Mouse (Mus musculus) midbrain, embryonic 14.5 days (tissue): ENCODE data around the gene Slc4a8. TPM values are rescaled to one million over a fixed set of nuclear protein-coding genes. Genes with fewer than 3 reads are reported as not detected.
"Not testable (repeated sequence)": the region's sequence is repeated elsewhere in the genome, so short reads cannot be mapped to it uniquely, and the experiment has no call there.

Source experiments
- ATAC-seq: fragments of 200-750 bp; cut with Nextera tagmentation; 2 replicates; pipeline ENCODE4 v1.8.0; 2017; ENCODE audit warnings: moderate number of reproducible peaks, moderate library complexity; ENCODE audit not compliant: low FRiP score, low TSS enrichment
- DNase-seq: peaks from one replicate; pipeline ENCODE4 v3.0.0-alpha.2; 2015
- H3K27ac ChIP-seq: fragments of 300-500 bp; sonication (generic); replicated peaks from 2 replicates; pipeline ENCODE4 v1.5.1; 2014; ENCODE audit warnings: mild to moderate bottlenecking, low read depth, low read length, moderate library complexity
- H3K27me3 ChIP-seq: fragments of 300-500 bp; sonication (generic); 2 replicates; pipeline ENCODE4 v1.6.1; 2014; ENCODE audit warnings: low read length, control low read depth, mixed read lengths; ENCODE audit not compliant: control insufficient read depth, insufficient read depth
- H3K36me3 ChIP-seq: fragments of 300-500 bp; sonication (generic); 2 replicates; pipeline ENCODE4 v1.6.1; 2014; ENCODE audit warnings: low read length, control low read depth; ENCODE audit not compliant: control insufficient read depth, insufficient read depth
- H3K4me1 ChIP-seq: fragments of 300-500 bp; sonication (generic); 2 replicates; pipeline ENCODE4 v1.6.1; 2014; ENCODE audit warnings: mild to moderate bottlenecking, antibody characterized with exemption, low read length, control low read depth; ENCODE audit not compliant: control insufficient read depth, insufficient read depth
- H3K4me2 ChIP-seq: fragments of 300-500 bp; sonication (generic); 2 replicates; pipeline ENCODE4 v1.6.1; 2014; ENCODE audit warnings: mild to moderate bottlenecking, low read length, moderate library complexity
- H3K4me3 ChIP-seq: fragments of 300-500 bp; sonication (generic); replicated peaks from 2 replicates; pipeline ENCODE4 v1.5.1; 2014; ENCODE audit warnings: low read depth, low read length
- H3K9ac ChIP-seq: fragments of 300-500 bp; sonication (generic); replicated peaks from 2 replicates; pipeline ENCODE4 v1.6.1; 2014; ENCODE audit warnings: mild to moderate bottlenecking, low read length, moderate library complexity
- H3K9me3 ChIP-seq: fragments of 300-500 bp; sonication (generic); 2 replicates; pipeline ENCODE4 v1.6.1; 2016; ENCODE audit warnings: low read length, control low read depth, mixed read lengths; ENCODE audit not compliant: control insufficient read depth
- WGBS: fragments of 180-500 bp; shearing (Covaris S2); extraction: QIAGEN DNeasy Blood & Tissue Kit; methylation state at CpG from one replicate; pipeline ENCODE4 v1.1.7; 2014; 5-methylcytosine and 5-hydroxymethylcytosine counted together
- polyA plus RNA-seq: library from polyadenylated mRNA; unstranded; fragments of >200 nt; fragmentation: Nextera tagmentation; extraction: Ambion mirVana; gene quantifications from 2 replicates; pipeline ENCODE4 v1.2.1, GENCODE M21; 2014

Slc4a8 gene
- polyA plus RNA-seq, 1 experiment from 2014 or later: 24.2 TPM

DNA sequence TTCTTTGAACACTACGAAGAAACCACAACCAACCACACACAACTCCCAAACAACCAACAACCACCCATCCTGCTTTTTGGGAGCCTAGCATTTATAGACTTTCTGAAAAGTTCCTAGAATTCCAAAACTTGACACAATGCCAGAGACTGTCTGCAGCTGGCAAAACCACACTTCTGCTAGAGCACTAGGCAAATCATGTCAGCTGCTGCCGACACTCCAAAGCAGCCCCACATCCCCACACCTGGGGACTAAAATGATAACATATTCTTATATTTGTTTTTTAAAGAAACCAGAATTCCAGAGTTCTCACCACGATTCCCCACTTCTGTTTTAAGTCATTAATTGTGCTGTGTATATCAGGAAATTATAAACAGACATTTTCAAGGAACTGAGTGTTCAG, 57.3 kb downstream of the Slc4a8 start:
- DNase-seq: no peak
- ATAC-seq: no peak
- no peak overlapping the region for H3K27ac ChIP-seq
- peaks cover 45% of the 10 kb centered on the region for H3K36me3 ChIP-seq
- no peak overlapping the region for H3K9ac ChIP-seq
- 87% methylated on average over 3 of the region's 3 CpGs for WGBS
- no peak overlapping the region for H3K4me3 ChIP-seq
- 0 out of 2 replicates have a peak, but pooled peaks cover 6% of the 10 kb centered on the region for H3K27me3 ChIP-seq
- no peaks in the 10 kb centered on the region for H3K9me3 ChIP-seq
- no peaks in the 10 kb centered on the region for H3K4me1 ChIP-seq
- H3K4me2 ChIP-seq: no peak overlapping the region

GRCm38 (mm10) chr15:100821824-100822223, 60.3 kb downstream of the Slc4a8 start:
- H3K27ac ChIP-seq: no peak overlapping the region
- H3K4me1 ChIP-seq: no peaks in the 10 kb centered on the region
- WGBS: 60% methylated on average over 8 of the region's 8 CpGs

GRCm38 (mm10) chr15:100822370-100822769, 60.8 kb downstream of the Slc4a8 start:
- WGBS: 78% methylated on average over 4 of the region's 4 CpGs
- H3K4me3 ChIP-seq, DNase-seq, H3K27ac ChIP-seq, H3K4me1 ChIP-seq, ATAC-seq, H3K4me2 ChIP-seq, H3K9me3 ChIP-seq, H3K27me3 ChIP-seq, H3K9ac ChIP-seq: not testable (repeated sequence)
- peaks cover 15% of the 10 kb centered on the region for H3K36me3 ChIP-seq

More at GRCm38 (mm10) chr15:100821824-100822223, 60.3 kb downstream of the Slc4a8 start:
- DNase-seq (no peak), ATAC-seq (no peak)
- Histone ChIP-seq H3K9me3 (no peaks in the 10 kb centered on the region), H3K9ac (no peak overlapping the region), H3K4me3 (no peak overlapping the region), H3K27me3 (peaks cover 7% of the 10 kb centered on the region; the same call in 1 of the 2 replicates), H3K4me2 (no peak overlapping the region), H3K36me3 (peaks cover 20% of the 10 kb centered on the region)

GRCm38 (mm10) chr15:100825249-100825856, 63.8 kb downstream of the Slc4a8 start:
- Histone ChIP-seq H3K4me2 (peak overlapping the region; percentile 50), H3K4me1 (no peaks in the 10 kb centered on the region), H3K9ac (peak overlapping the region; percentile 43; the same call in 1 of the 2 replicates), H3K9me3 (no peaks in the 10 kb centered on the region), H3K27ac (no peak overlapping the region), H3K4me3 (peak overlapping the region; percentile 21), H3K36me3 (no peaks in the 10 kb centered on the region), H3K27me3 (peaks cover 7% of the 10 kb centered on the region; the same call in 1 of the 2 replicates)
- WGBS: 16% methylated on average over 26 of the region's 26 CpGs
- ATAC-seq (no peak), DNase-seq (peak; percentile 59)

DNA sequence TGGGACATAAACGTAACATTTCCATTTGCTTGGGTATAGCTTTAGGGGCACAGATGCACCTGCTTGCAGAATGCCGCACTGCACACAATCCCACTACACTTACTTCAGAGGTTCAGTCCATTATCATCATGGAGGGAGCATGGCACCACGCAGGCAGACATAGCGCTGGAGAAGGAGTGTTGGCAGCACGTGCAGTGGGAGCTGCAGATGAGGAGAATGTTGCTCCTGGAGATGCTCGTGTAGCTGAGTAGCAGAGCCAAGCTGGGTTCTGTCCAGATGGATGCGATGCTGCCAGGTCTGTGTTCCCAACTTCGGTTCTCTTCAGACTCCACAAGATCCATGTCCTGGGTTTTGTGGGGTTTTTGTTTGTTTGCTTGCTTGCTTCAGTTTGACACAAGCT, 64.5 kb downstream of the Slc4a8 start:
- Histone ChIP-seq H3K9ac (no peak overlapping the region), H3K9me3 (no peaks in the 10 kb centered on the region), H3K4me1 (no peaks in the 10 kb centered on the region), H3K27me3 (peaks cover 7% of the 10 kb centered on the region; the same call in 1 of the 2 replicates), H3K4me2 (no peak overlapping the region), H3K4me3 (no peak overlapping the region), H3K36me3 (no peaks in the 10 kb centered on the region), H3K27ac (no peak overlapping the region)
- 90% methylated on average over 8 of the region's 8 CpGs for WGBS
- ATAC-seq (no peak), DNase-seq (no peak)

- WGBS: 87% methylated on average over 9 of the region's 9 CpGs
- no peak for ATAC-seq
Measured at GRCm38 (mm10) chr15:100829775-100830174, 68.2 kb downstream of the Slc4a8 start.

GRCm38 (mm10) chr15:100830682-100831081, 69.1 kb downstream of the Slc4a8 start:
- no peaks in the 10 kb centered on the region for H3K9me3 ChIP-seq
- no peak for ATAC-seq
- H3K9ac ChIP-seq: no peak overlapping the region
- no peak overlapping the region for H3K4me3 ChIP-seq
- no peak for DNase-seq
- H3K27ac ChIP-seq: no peak overlapping the region
- WGBS: 59% methylated on average over 6 of the region's 6 CpGs
- peaks cover 5% of the 10 kb centered on the region; the same call in 1 of the 2 replicates for H3K27me3 ChIP-seq
- H3K4me2 ChIP-seq: no peak overlapping the region
- no peaks in the 10 kb centered on the region for H3K4me1 ChIP-seq
- H3K36me3 ChIP-seq: no peaks in the 10 kb centered on the region

More at GRCm38 (mm10) chr15:100829775-100830174, 68.2 kb downstream of the Slc4a8 start:
- no peak for DNase-seq
- H3K4me1 ChIP-seq: no peaks in the 10 kb centered on the region
- H3K9ac ChIP-seq: no peak overlapping the region
- H3K4me3 ChIP-seq: no peak overlapping the region
- H3K36me3 ChIP-seq: no peaks in the 10 kb centered on the region
- H3K4me2 ChIP-seq: no peak overlapping the region
- no peak overlapping the region for H3K27ac ChIP-seq
- H3K27me3 ChIP-seq: peaks cover 7% of the 10 kb centered on the region; the same call in 1 of the 2 replicates
- no peaks in the 10 kb centered on the region for H3K9me3 ChIP-seq

DNA sequence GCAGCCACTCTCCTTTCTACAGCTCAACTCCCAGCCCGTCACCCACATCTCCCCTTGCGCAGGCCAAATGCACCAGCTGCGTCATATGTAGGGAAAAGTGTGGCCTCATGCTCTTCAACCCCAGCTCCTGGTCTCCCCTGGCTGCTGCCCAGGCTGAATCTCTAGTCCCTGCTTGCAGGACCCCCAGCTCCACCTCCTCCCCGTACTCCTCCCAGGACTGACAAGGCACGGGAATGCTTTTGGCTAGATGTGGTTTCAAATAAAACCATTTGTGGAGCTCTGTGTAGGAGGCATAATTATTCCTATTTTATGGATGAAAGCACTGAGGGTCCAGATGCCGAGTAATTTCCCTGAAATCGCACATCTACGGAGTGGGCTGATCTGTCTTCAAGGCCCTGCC, 70.6 kb downstream of the Slc4a8 start:
- H3K27ac ChIP-seq: no peak overlapping the region
- no peak overlapping the region for H3K4me3 ChIP-seq
- no peak overlapping the region for H3K9ac ChIP-seq
- H3K36me3 ChIP-seq: no peaks in the 10 kb centered on the region
- no peaks in the 10 kb centered on the region for H3K27me3 ChIP-seq
- no peak overlapping the region for H3K4me2 ChIP-seq
- H3K9me3 ChIP-seq: no peaks in the 10 kb centered on the region
- WGBS: 84% methylated on average over 8 of the region's 8 CpGs
- DNase-seq: no peak
- ATAC-seq: no peak
- H3K4me1 ChIP-seq: no peaks in the 10 kb centered on the region

DNA sequence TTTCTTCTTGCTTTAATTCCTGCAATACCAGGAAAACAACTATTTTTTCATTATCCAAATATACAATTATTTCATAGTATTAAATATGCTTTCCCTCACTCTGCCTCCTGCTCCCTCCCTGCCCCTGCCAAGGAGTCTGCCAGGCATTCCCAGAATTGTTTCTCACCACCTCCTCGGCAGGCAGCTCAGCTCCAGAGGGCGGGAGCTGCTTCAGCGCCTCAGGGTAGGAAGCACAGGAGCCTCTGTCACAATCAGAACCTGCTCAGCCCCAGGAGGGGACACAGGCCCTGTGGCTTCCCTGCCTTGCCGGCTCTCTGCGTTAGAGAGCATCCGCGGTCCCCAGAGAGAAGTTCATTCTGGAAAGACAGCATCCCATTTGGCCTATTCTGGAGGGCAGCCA, 71.2 kb downstream of the Slc4a8 start:
- Histone ChIP-seq H3K27me3 (no peaks in the 10 kb centered on the region), H3K9ac (no peak overlapping the region), H3K4me3 (no peak overlapping the region), H3K27ac (no peak overlapping the region), H3K4me1 (no peaks in the 10 kb centered on the region), H3K9me3 (no peaks in the 10 kb centered on the region), H3K4me2 (no peak overlapping the region), H3K36me3 (no peaks in the 10 kb centered on the region)
- ATAC-seq (no peak), DNase-seq (peak; percentile 18)
- 26% methylated on average over 7 of the region's 7 CpGs for WGBS
